Mouse (Mus musculus) stomach, postnatal 0 days (tissue): ENCODE results near the gene Flnc.

Experiments
- CTCF ChIP-seq: IDR thresholded peaks from 2 replicates; pipeline ENCODE4 v1.5.1; 2016; ENCODE audit warnings: antibody characterized with exemption, low read depth, mild to moderate bottlenecking, moderate library complexity
- EP300 ChIP-seq: optimal IDR thresholded peaks from 2 replicates; pipeline ENCODE3; 2016; ENCODE audit warnings: antibody characterized with exemption

- TF ChIP-seq CTCF (no peak), EP300 (no peak)
Observed at GRCm38 (mm10) chr6:29432156-29432555, 900 bp upstream of the Flnc start.
